Mouse (Mus musculus): Measurements from ENCODE around the gene Agpat3. TPM values are rescaled to one million over a fixed set of nuclear protein-coding genes. Genes with fewer than 3 reads are reported as not detected.
"Not testable (repeated sequence)": the region's sequence is repeated elsewhere in the genome, so short reads cannot be mapped to it uniquely, and the experiment has no call there.

Gene Agpat3
- polyA plus RNA-seq, 1 experiment from 2014 or later = 41.6 TPM

DNA sequence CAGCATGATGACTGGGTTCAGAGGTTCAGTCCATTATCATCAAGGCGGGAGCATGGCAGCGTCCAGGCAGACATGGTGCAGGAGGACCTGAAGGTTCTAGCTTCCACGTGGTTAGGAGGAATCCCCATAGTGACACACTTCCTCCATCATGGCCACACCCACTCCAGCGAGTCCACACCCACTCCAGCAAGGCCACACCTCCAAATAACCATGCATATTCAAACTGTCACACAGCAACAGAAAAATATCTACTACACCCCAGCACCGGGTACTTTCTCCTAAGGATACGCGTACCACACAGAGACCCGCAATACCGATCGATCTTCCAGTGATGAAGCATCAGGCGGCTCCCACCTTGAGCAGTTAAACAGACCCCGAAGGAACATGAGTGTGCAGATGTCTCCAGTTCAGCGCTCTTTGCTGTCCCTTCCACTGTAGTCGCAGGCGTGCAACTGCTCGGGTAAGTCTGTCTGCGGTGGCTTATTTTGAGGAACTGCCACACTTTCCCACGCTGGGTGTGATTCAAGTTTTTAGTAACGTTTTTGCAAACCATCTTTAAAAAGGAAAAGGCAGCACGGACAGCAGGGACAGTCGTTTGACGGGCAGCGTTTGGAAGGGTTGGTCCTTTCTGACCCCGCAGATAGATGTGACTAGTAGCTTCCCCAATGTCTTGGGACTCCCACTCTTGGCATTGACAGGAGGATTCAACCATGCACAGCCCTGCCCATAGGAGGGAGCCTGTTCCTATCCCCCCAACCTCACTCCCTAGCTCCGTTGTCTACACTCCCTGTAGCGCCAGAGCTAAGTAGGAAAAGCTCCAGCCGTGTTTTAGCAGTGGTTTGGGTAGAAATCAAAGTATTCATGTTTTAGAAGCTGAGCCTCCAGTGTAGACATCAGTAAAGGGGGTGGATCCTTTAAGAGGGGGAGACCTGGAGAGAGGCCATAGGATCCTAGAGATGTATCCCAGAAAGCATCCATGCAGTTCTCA, 20.7 kb upstream of the Agpat3 start:
- Histone ChIP-seq H3K4me1 (peaks cover 7% of the 10 kb centered on the region), H3K36me3 (no peaks in the 10 kb centered on the region), H3K27me3 (ENCODE audit: low read depth, poor library complexity, severe bottlenecking) (no peaks in the 10 kb centered on the region), H3K27ac (replicated peaks) (no peak overlapping the region), H3K9me3 (replicated peaks) (no peaks in the 10 kb centered on the region), H3K4me3 (no peak overlapping the region)
- 71% methylated on average over 27 of the region's 27 CpGs for WGBS
- DNase-seq (ENCODE audit: low spot score) = no peak

DNA sequence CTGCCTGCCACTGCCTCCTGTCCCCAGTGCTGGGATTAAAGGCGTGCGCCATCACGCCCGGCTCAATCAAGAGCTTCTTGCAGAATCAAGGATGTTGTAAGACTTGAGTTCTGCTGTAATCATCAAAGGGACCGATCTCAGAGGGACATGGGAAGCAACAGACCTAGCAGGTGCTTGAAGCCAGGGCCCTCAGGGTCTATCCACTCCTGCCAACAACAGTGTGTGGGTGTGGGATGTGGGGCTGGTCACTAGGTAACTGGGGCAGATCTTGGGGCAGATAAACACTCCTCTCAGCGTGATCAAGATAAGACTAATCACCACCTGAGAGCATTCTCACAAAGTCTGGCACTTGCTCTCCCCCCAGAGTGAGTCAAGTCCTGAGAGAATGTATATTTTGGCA, 19.5 kb upstream of the Agpat3 start:
- H3K9me3 ChIP-seq (replicated peaks) = no peaks in the 10 kb centered on the region
- H3K4me3 ChIP-seq = no peak overlapping the region
- H3K4me1 ChIP-seq = peaks cover 13% of the 10 kb centered on the region
- H3K27me3 ChIP-seq (ENCODE audit: low read depth, poor library complexity, severe bottlenecking) = no peaks in the 10 kb centered on the region
- H3K27ac ChIP-seq (replicated peaks) = no peak overlapping the region
- 85% methylated on average over 6 of the region's 6 CpGs for WGBS
- no peaks in the 10 kb centered on the region for H3K36me3 ChIP-seq
- no peak for DNase-seq (ENCODE audit: low spot score)

DNA sequence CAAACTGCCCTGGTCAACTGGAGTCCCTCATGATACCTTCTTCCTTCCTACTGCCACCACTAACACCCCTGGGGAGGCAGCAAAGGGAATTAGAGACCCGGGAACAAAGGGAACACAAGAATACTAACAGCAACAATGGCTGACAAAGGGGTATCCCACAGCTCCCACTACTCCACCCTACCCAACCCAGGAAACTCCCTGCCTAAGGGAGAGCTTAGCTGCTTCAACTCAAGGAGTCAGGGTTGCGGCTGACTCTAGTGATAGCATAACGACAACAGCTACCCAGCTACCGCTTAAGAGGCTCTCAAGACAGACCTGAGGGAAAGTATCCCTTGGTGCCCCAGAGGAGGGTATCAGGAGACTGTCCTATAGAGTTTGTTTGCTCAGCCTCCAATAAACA, 15.3 kb upstream of the Agpat3 start:
- Histone ChIP-seq H3K4me1 (peaks cover 13% of the 10 kb centered on the region), H3K36me3 (no peaks in the 10 kb centered on the region), H3K27ac (replicated peaks) (no peak overlapping the region), H3K9me3 (replicated peaks) (no peaks in the 10 kb centered on the region), H3K4me3 (no peak overlapping the region), H3K27me3 (ENCODE audit: low read depth, poor library complexity, severe bottlenecking) (no peaks in the 10 kb centered on the region)
- WGBS = 36% methylated on average over 4 of the region's 4 CpGs
- DNase-seq (ENCODE audit: low spot score) = no peak

DNA sequence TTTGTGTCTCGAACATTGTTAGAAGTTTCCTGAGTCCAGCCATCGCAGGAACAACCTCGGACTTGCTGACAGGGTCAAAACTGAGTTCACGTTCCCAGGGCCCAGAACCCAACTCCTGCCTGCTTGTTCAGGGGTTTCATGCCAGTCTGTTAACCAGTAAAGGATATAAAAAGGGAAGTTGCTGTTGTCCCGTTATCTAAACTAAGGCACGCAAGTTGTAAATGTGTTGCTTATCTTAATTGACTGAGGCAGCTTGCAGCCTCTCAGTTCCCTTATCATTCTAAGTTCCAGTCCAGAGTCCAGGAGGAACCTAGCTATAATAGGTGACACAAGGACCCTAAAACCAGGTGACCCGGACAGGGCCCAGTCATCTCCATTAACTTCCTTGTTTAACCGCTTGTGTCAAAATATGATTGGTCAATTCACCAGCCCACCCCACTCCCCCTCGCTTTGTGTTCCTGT, 14.6 kb upstream of the Agpat3 start:
- Histone ChIP-seq H3K27me3 (ENCODE audit: low read depth, poor library complexity, severe bottlenecking) (no peaks in the 10 kb centered on the region), H3K36me3 (no peaks in the 10 kb centered on the region), H3K4me3 (no peak overlapping the region), H3K27ac (replicated peaks) (no peak overlapping the region), H3K9me3 (replicated peaks) (no peaks in the 10 kb centered on the region), H3K4me1 (peaks cover 13% of the 10 kb centered on the region)
- no peak for DNase-seq (ENCODE audit: low spot score)
- whole genome bisulfite sequencing = 76% methylated on average over 9 of the region's 9 CpGs

DNA sequence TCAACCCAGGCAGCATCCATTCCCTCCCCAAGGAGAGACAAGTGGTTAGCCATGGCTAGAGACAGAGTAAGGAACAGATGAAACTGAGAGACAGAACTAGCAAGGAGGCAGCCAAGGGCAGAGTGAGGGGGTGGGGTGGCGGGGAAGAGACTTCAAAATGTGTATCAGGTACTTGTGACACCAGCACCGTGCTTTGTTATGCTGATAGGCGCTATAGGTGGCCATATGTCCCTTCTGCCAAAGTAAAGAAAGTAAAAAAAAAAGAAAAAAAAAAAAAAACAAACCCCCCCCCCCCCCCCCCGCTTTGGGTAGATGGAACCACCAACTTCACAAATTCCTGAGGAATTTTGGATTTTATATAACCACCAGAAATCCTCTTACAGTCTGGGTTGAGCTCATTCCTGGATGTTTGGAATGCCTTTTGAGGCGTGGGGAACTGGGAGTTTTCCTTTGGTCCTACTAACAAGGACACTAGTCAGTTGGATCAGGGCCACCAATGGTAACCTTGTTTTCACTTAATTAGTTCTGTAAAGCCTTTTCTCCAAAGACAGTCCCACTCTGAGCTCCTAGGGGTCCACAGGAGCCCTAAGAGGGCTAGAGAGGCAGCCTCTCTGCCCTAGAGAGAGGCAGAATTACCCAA, 14.0 kb upstream of the Agpat3 start:
- Histone ChIP-seq H3K4me3 (no peak overlapping the region), H3K27ac (replicated peaks) (no peak overlapping the region), H3K9me3 (replicated peaks) (no peaks in the 10 kb centered on the region), H3K4me1 (peaks cover 13% of the 10 kb centered on the region), H3K27me3 (ENCODE audit: low read depth, poor library complexity, severe bottlenecking) (no peaks in the 10 kb centered on the region), H3K36me3 (no peaks in the 10 kb centered on the region)
- WGBS = 43% methylated on average over 5 of the region's 5 CpGs
- no peak for DNase-seq (ENCODE audit: low spot score)

DNA sequence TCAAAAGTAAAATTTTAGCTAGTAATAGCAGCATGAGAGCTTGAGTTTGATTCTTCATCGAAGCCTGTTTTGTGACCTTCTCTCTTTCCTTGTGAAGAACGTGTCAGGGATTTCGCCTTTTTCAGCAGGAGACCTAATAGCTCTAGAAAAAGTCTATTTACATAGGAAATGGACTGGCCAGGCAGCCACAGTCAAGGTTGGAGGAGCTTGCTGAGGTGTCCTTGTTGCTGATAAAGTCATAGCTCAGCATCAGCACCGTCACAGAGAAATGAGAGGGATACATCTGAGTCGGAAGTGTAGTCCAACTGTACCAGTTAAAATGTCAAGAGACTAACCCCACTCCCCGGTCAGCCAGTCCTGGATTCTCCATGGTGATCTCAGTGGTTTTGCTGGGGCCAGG, 13.3 kb upstream of the Agpat3 start:
- no peaks in the 10 kb centered on the region for H3K9me3 ChIP-seq (replicated peaks)
- WGBS = 85% methylated on average over 6 of the region's 6 CpGs
- no peak overlapping the region for H3K4me3 ChIP-seq
- no peaks in the 10 kb centered on the region for H3K36me3 ChIP-seq
- DNase-seq (ENCODE audit: low spot score) = no peak
- peaks cover 13% of the 10 kb centered on the region for H3K4me1 ChIP-seq
- H3K27me3 ChIP-seq (ENCODE audit: low read depth, poor library complexity, severe bottlenecking) = no peaks in the 10 kb centered on the region
- H3K27ac ChIP-seq (replicated peaks) = no peak overlapping the region

DNA sequence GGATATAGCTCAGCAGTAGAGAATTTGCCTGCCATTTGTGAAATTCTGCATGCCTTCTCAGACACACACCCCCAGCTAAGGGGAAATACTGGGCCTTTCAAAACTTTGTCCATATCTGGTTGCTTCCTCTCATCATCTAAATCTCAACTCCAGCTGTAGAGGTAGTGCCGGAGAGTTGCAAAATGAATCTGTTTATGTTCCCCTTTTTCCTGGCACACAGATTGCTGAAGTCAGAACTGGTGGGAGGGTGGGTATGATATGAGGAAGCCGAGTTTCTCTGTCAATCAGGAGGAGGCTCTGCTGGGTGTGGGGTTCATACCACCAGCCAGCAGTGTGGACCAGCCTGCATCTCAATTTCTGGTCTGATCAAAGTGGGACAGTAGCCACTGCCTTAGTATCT, 11.8 kb upstream of the Agpat3 start:
- WGBS = 87% methylated on average over 2 of the region's 2 CpGs

DNA sequence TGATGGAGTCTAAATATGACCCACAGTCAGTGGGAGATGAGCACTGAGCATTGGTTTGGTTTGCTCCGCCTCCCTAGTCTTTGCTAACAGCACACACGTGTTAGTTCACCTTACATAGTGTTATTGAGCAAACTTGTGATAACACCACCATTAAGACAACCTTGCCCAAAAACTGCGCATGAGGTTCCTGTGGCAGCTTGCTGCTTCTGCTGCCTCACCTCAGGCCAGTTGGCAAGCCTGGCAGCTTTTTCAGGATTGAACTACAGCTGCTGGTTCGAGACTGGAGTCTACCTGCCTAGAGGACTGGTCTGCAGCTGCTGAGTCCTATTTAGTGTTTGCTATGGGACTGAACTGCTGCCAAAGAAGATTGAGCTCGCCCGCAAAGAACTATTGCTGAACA, 11.1 kb upstream of the Agpat3 start:
- no peak for DNase-seq (ENCODE audit: low spot score)
- 90% methylated on average over 6 of the region's 6 CpGs for WGBS
- no peak overlapping the region for H3K4me3 ChIP-seq

More for the DNA sequence above, 11.8 kb upstream of the Agpat3 start:
- Histone ChIP-seq H3K4me3 (no peak overlapping the region), H3K27ac (replicated peaks) (no peak overlapping the region), H3K36me3 (no peaks in the 10 kb centered on the region), H3K4me1 (peaks cover 13% of the 10 kb centered on the region), H3K9me3 (replicated peaks) (no peaks in the 10 kb centered on the region), H3K27me3 (ENCODE audit: low read depth, poor library complexity, severe bottlenecking) (no peaks in the 10 kb centered on the region)
- no peak for DNase-seq (ENCODE audit: low spot score)

DNA sequence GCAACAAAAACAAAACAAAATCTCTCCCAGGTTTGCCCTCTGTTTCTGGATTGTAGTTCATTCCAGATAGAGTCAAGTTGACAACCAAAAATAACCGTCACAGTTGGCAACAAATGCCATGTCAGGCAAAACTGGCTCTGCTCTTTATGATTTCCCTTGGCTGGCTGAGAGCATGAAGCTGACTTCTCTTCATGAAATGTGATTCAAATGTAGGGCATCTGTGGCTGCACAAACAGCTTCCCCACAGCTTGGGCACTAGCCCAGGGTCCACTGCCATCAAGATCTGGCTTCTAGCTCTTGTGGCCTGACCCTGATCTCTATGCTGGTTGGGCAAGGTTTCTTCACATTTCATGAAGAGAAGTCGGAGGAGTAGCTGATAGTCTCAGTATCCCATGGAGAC, 9.7 kb upstream of the Agpat3 start:
- H3K4me3 ChIP-seq = no peak overlapping the region
- 84% methylated on average over 2 of the region's 2 CpGs for WGBS
- no peaks in the 10 kb centered on the region for H3K27me3 ChIP-seq (ENCODE audit: low read depth, poor library complexity, severe bottlenecking)
- H3K27ac ChIP-seq (replicated peaks) = no peak overlapping the region
- DNase-seq (ENCODE audit: low spot score) = no peak
- no peaks in the 10 kb centered on the region for H3K36me3 ChIP-seq
- H3K9me3 ChIP-seq (replicated peaks) = no peaks in the 10 kb centered on the region
- no peaks in the 10 kb centered on the region for H3K4me1 ChIP-seq

More for the DNA sequence above, 11.1 kb upstream of the Agpat3 start:
- no peaks in the 10 kb centered on the region for H3K9me3 ChIP-seq (replicated peaks)
- no peaks in the 10 kb centered on the region for H3K27me3 ChIP-seq (ENCODE audit: low read depth, poor library complexity, severe bottlenecking)
- H3K4me1 ChIP-seq = peaks cover 10% of the 10 kb centered on the region
- H3K27ac ChIP-seq (replicated peaks) = no peak overlapping the region
- H3K36me3 ChIP-seq = no peaks in the 10 kb centered on the region

DNA sequence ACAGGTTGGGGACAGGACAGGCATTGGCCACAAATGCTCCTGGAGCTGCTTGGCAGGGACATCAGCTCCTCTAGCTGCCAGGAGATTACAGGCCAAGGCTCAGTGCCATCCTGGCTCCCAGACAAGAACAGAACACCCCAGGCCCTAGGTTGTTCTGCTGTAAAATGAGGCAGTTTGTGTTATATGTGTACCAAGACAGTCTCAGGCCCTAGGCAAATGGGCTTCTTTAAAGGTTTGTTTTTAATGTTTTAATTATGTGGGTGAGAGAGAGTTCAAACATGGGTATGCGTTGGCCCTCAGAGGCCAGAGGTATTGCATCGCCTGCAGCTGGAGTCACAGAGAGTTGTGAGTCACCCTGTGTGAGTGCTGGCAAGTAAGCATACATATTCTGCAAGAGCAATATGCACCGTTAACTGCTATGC, 8.0 kb upstream of the Agpat3 start:
- DNase-seq (ENCODE audit: low spot score) = no peak
- H3K27me3 ChIP-seq (ENCODE audit: low read depth, poor library complexity, severe bottlenecking) = no peaks in the 10 kb centered on the region
- no peak overlapping the region for H3K4me3 ChIP-seq
- no peaks in the 10 kb centered on the region for H3K9me3 ChIP-seq (replicated peaks)
- H3K4me1 ChIP-seq = no peaks in the 10 kb centered on the region
- no peaks in the 10 kb centered on the region for H3K36me3 ChIP-seq
- WGBS = 87% methylated on average over 3 of the region's 3 CpGs
- H3K27ac ChIP-seq (replicated peaks) = no peak overlapping the region

DNA sequence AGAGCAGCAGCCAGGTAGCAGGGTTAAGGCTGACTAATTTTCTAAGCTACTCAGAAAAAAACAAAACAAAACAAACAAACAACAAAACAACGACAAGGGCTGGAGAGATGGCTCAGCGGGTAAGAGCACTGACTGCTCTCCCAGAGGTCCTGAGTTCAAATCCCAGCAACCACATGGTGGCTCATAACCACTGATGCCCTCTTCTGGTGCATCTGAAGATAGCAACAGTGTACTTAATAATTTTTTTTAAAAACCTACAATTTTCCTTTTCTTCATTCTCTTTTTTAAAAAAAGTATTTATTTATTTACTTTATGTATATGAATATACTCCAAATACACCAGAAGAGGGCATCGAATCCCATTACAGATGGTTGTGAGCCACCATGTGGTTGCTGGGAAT, 6.7 kb upstream of the Agpat3 start:
- not testable (repeated sequence) for H3K36me3 ChIP-seq; H3K4me3 ChIP-seq; H3K27ac ChIP-seq (replicated peaks); DNase-seq (ENCODE audit: low spot score); H3K27me3 ChIP-seq (ENCODE audit: low read depth, poor library complexity, severe bottlenecking); H3K4me1 ChIP-seq; H3K9me3 ChIP-seq (replicated peaks)
- WGBS = 97% methylated on average over 3 of the region's 3 CpGs

DNA sequence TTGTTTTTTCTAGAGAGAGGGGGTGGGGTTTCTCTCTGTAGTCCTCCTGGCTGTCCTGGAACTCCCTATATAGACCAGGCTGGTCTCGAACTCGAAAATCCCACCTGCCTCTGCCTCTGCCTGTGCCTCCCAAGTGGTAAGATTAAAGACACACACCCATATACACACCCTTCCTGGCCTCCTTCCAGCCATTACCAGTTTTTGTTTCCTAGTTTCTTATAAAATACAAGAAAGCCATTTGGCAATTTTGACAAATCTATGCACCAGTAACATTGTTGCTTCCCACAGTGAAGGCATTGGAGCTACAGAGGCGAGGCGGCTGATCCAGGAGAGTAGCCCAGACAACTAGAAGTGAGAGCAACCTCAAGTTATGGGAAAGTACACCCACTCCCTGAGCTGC, 6.0 kb upstream of the Agpat3 start:
- Histone ChIP-seq H3K9me3 (replicated peaks) (no peaks in the 10 kb centered on the region), H3K27ac (replicated peaks) (no peak overlapping the region), H3K4me3 (no peak overlapping the region), H3K4me1 (peaks cover under 1% of the 10 kb centered on the region; the same call in 1 of the 2 replicates), H3K27me3 (ENCODE audit: low read depth, poor library complexity, severe bottlenecking) (0 out of 2 replicates have a peak, but pooled peaks cover 2% of the 10 kb centered on the region), H3K36me3 (no peaks in the 10 kb centered on the region)
- WGBS = 93% methylated on average over 4 of the region's 4 CpGs
- no peak for DNase-seq (ENCODE audit: low spot score)

DNA sequence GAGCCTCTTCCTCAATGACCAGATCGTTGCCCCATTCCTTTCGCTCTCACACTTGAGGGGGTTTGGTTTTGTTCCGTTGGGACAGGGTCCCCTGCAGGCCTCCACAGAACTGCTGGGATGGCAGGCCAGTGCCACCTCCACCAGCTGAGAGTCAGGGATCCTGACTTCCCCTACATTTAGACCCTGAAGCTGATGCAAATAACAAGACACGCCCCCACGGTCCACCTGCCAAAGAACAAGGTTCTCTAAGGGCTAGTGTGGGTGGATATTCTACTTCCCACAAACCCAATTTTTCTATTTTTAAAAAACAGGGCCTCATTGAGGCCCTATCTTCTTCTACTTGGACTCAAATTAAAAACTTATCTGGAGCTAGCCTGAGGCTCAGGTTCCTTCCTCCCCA, 5.5 kb upstream of the Agpat3 start:
- 0 out of 2 replicates have a peak, but pooled peaks cover 7% of the 10 kb centered on the region for H3K27me3 ChIP-seq (ENCODE audit: low read depth, poor library complexity, severe bottlenecking)

More for the DNA sequence above, 5.5 kb upstream of the Agpat3 start:
- H3K36me3 ChIP-seq = no peaks in the 10 kb centered on the region
- H3K4me1 ChIP-seq = peaks cover 5% of the 10 kb centered on the region
- DNase-seq (ENCODE audit: low spot score) = no peak
- H3K4me3 ChIP-seq = no peak overlapping the region
- H3K9me3 ChIP-seq (replicated peaks) = no peaks in the 10 kb centered on the region
- WGBS = 89% methylated on average over 5 of the region's 5 CpGs
- H3K27ac ChIP-seq (replicated peaks) = no peak overlapping the region
